Mouse (Mus musculus) c-Kit-positive CD71-positive TER-119-negative erythroid progenitor cells, embryonic 14.5 days (primary cell): ENCODE measurements around the gene Cpox.

ENCODE experiments used
- DNase-seq: peaks from one replicate; pipeline ENCODE4 v3.0.0-alpha.2; 2013; ENCODE audit warnings: low read depth

Cpox gene

GRCm38 (mm10) chr16:58669264-58669663, 828 bp upstream of the Cpox start:
- DNase-seq = peak; percentile 72

DNA sequence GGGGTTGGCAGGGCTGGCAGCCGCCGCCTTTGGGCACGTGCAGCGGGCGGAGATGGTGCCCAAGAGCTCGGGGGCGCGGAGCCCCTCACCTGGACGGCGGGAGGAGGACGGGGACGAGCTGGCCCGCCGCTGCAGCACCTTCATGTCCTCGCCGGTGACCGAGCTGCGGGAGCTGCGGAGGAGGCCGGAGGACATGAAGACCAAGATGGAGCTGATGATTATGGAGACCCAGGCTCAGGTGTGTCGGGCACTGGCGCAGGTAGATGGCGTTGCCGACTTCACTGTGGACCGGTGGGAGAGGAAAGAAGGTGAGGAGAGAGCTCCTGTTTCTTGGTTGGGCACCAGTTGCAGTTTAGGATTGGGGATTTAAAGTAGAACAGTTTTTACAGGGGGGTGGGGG, 551 bp downstream of the Cpox start:
- DNase-seq = no peak

- DNase-seq = no peak
These were observed 1.3 kb downstream of the Cpox start for GRCm38 (mm10) chr16:58671212-58671985.

GRCm38 (mm10) chr16:58672396-58672795, 2.3 kb downstream of the Cpox start:
- no peak for DNase-seq

DNA sequence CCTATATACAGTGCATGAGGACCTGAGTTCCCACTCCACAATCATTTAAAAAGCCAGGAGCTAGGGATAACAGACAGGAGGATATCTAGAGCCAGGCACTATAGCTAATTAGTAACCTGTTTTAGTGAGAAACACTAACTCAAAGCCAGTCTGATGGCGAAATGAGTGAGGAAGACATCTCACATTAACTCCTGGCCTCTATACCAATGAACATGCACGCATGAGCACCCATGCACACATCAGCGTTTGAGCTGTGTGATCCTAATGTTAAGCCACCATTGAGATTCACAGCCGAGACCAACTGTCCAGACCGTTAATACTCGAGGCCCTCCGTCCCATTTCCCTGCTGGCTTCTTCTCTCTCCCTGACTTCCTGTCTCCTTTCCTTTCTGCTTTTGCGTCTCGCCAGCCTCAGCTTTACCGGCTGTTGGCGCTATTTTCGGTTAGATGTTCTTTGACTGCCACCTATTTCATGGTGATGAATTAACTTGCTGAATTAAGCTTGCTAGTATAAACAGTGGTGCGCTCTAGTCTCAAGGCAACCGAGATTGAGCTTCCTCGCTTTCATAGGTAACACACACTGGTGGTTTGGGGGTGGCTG, 3.8 kb downstream of the Cpox start:
- DNase-seq = no peak

DNA sequence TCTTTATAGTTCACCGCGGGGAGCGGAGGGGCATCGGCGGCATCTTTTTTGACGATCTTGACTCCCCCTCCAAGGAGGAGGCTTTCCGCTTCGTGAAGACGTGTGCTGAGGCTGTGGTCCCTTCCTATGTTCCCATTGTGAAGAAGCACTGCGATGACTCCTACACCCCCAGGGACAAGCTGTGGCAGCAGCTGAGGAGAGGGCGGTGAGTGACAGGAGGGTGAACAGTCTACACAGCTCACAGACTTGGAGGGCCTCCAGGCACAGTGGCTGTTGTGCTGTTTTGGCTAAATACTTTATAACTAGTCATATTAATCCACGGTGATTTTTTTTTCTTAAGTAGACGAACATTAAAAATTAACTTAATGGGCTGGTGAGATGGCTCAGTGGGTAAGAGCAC, 5.2 kb downstream of the Cpox start:
- DNase-seq = no peak

GRCm38 (mm10) chr16:58676156-58676555, 6.1 kb downstream of the Cpox start:
- no peak for DNase-seq

DNA sequence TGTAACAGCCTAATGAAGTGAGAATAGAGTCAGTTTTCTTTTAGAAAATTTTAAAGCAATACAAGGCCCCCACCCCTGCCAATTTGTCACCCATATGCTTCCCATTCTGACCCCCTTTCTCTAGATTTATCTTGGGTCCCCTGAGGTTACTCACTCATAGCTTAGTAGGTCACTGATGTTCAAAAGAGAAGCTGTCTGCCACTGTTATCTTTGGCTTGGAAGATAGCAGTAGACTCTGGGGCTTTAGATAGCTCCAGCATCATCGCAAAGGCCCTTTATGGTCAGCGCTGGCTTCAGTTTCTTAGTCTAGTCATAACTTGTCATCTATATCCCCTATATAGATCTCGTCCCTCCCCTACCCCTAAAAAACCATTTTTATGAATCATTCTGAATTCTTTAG, 6.5 kb downstream of the Cpox start:
- DNase-seq = no peak

DNA sequence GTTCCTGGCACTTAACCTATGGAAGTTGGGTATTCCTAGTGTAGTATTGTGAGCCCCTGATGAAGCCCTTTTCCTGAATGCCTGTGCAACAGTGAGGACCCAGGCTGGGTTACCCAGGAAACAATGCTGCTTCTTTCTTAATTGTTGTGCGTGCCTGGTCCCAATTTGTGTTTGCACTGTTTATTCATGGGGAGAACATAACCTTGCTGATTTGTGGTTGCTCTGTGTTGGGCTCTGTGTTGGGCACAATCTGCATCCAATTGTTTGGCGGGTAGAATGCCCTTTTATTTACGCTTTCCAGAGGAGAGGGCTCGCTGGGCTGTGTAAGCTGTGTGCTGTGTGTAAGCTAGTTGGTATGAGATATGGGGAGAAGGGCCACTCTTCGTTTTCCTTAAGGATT, 7.4 kb downstream of the Cpox start:
- no peak for DNase-seq

- DNase-seq = no peak
These were observed 8.6 kb downstream of the Cpox start for GRCm38 (mm10) chr16:58678660-58679059.

DNA sequence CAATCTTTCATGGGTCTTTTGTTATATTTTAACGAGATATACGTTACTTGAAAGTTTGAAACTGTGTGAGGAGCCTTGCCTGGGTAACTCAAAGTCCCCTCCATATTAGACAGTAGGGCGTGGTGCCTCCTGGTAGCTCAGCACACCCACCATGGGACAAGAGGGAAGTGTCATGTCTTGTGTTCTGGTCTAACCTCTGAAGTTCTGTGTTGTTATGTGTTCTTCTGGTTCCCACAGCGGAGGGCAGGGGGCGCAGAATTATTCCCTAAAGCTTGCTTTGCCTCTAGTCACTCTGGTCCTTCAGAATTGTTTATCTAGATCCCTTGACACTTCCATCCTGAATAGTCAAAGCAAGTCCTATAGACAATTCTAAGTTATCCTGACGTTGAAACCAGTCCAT, 12.0 kb downstream of the Cpox start:
- no peak for DNase-seq

- DNase-seq = no peak
These were observed 12.8 kb downstream of the Cpox start for GRCm38 (mm10) chr16:58682870-58683269.

DNA sequence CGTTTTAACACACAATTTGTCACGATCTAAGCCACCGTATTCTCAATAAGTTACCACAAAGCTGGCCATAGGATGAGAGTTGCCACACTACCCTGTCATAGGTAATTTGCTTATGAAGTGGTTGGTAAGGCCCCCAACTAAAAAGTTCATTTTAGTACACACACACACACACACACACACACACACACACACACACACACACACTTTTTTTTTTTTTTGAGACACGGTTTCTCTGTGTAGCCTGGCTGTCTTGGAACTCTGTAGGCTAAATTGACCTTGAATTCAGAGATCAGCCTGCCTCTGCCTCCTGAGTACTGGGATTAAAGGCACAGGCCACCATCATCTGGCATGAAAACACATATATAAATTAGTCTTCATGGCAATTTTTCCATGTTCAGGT, 13.8 kb downstream of the Cpox start:
- DNase-seq = no peak

- DNase-seq = no peak
These were observed 14.4 kb downstream of the Cpox start for GRCm38 (mm10) chr16:58684537-58684936.

DNA sequence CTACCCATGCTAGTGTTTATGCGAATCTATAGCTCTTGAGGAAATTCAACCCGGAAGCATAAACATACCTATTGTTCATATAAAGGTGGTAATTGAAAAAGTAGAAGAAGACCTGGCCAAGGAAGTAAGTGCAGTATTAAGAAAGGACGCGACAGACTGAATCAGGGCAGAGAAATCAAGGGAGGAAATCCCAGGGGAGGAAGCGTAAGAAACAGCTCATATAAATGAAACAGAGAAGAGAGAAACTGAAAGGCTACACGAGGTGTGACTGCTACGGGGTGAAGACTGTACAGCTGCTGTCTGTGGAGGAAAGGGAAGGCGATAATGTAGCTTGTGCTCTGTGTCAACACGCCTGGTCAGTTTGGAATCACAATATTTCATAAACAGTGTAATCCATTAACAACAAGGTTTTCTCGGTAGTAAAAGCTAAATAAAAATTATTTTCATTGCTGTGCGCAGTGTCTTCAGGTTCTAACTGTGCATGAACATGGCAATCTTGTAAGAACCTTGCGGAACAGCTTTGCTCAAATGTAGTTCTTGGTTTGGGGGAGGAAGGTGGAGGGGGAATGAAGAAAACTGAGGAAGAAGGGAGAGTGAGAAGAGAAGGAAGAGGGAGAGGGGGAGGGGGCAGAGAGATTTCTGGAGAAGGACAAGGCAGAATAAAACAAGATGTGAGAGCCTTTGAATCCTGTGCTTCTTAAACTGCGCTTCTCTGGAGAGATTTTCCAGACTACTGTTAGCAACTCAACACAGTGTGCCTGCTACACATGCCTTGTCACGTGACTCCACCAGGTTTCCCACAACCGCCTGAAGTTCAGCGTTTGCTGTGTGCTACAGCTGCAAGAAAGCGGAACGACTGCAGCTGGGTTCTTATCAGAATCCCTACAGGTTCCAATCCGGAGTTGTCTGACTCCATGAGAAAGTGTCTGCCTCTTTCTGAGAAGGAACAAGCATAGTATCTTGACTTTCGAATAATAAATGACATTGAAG, 15.8 kb downstream of the Cpox start:
- DNase-seq = no peak

GRCm38 (mm10) chr16:58688534-58688933, 18.4 kb downstream of the Cpox start:
- DNase-seq = no peak

DNA sequence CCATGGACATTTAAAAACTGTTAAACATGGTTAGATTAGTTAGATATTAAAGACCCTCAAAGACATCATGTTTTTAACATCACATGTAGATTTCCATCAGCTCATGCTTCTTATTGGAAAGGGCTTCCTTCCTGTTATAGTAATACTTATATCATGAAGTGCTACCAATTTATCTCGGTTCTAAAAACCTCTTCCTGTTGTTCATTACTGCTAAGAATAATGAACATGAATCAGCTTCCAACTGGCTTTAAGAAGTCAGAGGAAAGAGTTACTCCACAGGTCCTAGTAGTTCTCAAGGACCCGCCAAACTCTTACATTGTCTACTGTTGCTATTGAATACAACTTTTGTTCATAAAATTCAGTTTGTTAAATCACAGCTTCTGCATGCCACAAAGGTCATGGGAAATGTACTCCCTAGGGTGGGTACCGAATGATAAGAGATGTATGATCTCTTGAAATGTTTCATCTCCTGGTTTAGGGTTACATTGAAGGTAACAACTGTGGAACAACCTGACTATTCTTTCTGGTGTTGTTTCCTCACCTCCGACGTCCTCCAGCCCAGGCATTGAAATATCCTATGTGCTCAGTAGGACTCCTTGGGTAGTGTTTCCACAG, 19.6 kb downstream of the Cpox start:
- no peak for DNase-seq

DNA sequence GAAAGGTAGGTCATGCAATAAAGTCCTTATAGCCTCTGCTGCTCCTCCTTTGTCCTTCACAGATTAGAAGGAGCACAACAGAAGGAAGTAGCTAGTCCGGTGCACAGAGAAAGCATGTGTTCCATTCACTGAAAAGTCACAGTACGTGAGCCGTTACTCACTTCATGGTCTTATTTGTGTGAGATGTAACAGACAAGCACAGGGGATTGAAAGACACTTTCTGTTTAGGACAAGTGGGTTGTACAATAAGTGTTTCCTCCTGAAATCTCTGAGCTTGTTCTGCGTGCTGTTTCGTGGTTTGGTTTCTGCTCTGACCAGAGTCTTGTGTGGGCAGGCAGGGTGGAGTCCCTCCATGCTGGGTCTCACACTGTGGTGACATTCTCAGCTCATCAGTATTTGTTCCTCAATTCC, 20.2 kb downstream of the Cpox start:
- no peak for DNase-seq

- DNase-seq = no peak
These were observed 24.0 kb downstream of the Cpox start for GRCm38 (mm10) chr16:58694091-58694490.

- DNase-seq = no peak
These were observed 26.7 kb downstream of the Cpox start for GRCm38 (mm10) chr16:58696796-58697195.

DNA sequence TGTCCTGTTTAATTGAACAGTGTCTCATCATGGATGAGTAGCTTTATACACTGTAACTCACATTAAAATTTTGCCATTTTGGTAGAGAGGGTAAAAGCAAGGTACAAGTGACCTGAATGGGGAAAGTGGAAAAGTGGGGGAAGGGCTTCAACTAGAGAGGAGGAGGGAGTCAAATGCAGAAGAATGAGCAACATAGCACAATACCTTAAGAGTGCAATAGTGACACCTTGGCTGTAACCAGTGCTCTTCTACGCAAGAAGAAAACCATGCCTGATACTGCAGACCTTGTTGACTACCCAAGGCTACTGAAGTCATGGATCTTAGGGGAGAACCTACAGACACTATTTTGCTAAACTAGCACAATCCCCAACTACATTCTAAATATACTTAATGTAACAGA, 27.2 kb downstream of the Cpox start:
- no peak for DNase-seq

- DNase-seq = no peak
These were observed 30.1 kb downstream of the Cpox start for GRCm38 (mm10) chr16:58700174-58700573.
